Mouse (Mus musculus) lung, embryonic 14.5 days (tissue): ENCODE data around the gene Gm45808. TPM values are rescaled to one million over a fixed set of nuclear protein-coding genes. Genes with fewer than 3 reads are reported as not detected.
"Not testable (repeated sequence)": the region's sequence is repeated elsewhere in the genome, so short reads cannot be mapped to it uniquely, and the experiment has no call there.

Source experiments
- ATAC-seq: fragments of 200-750 bp; cut with Nextera tagmentation; 2 replicates; pipeline ENCODE4 v1.8.0; 2017; ENCODE audit warnings: mild to moderate bottlenecking, moderate TSS enrichment, moderate library complexity; ENCODE audit not compliant: insufficient read depth
- DNase-seq: peaks from one replicate; pipeline ENCODE4 v3.0.0-alpha.2; 2015
- H3K27ac ChIP-seq: fragments of 300-500 bp; sonication (generic); 2 replicates; pipeline ENCODE4 v1.5.1; 2014; ENCODE audit warnings: low read depth, mild to moderate bottlenecking, moderate library complexity
- H3K27me3 ChIP-seq: fragments of 300-500 bp; sonication (generic); 2 replicates; pipeline ENCODE4 v1.6.1; 2014; ENCODE audit warnings: low read length, control low read depth; ENCODE audit not compliant: insufficient read depth
- H3K36me3 ChIP-seq: fragments of 300-500 bp; sonication (generic); 2 replicates; pipeline ENCODE4 v1.6.1; 2014; ENCODE audit warnings: control low read depth; ENCODE audit not compliant: insufficient read depth
- H3K4me1 ChIP-seq: fragments of 300-500 bp; sonication (generic); 2 replicates; pipeline ENCODE4 v1.6.1; 2014; ENCODE audit warnings: antibody characterized with exemption, control low read depth; ENCODE audit not compliant: insufficient read depth
- H3K4me2 ChIP-seq: fragments of 300-500 bp; sonication (generic); 2 replicates; pipeline ENCODE4 v1.6.1; 2014; ENCODE audit warnings: mild to moderate bottlenecking
- H3K4me3 ChIP-seq: fragments of 300-500 bp; sonication (generic); 2 replicates; pipeline ENCODE4 v1.5.1; 2014; ENCODE audit warnings: low read depth, low read length
- H3K9ac ChIP-seq: fragments of 300-500 bp; sonication (generic); 2 replicates; pipeline ENCODE4 v1.6.1; 2014
- H3K9me3 ChIP-seq: fragments of 300-500 bp; sonication (generic); 2 replicates; pipeline ENCODE4 v1.6.1; 2016; ENCODE audit warnings: low read depth, low read length, control low read depth
- CTCF ChIP-seq: IDR thresholded peaks from 2 replicates; pipeline ENCODE4 v1.5.1; 2016; ENCODE audit warnings: antibody characterized with exemption, low read depth
- WGBS: fragments of 180-500 bp; shearing (Covaris S2); extraction: QIAGEN DNeasy Blood & Tissue Kit; methylation state at CpG from one replicate; pipeline ENCODE4 v1.1.7; 2014; 5-methylcytosine and 5-hydroxymethylcytosine counted together
- polyA plus RNA-seq: library from polyadenylated mRNA; unstranded; fragments of >200 nt; fragmentation: Nextera tagmentation; extraction: Ambion mirVana; gene quantifications from 2 replicates; pipeline ENCODE4 v1.2.1, GENCODE M21; 2014

Gm45808 gene
- polyA plus RNA-seq, 1 experiment from 2014 or later: not detected

- Histone ChIP-seq H3K27ac (no peak overlapping the region), H3K9ac (no peak overlapping the region), H3K9me3 (no peaks in the 10 kb centered on the region), H3K36me3 (no peaks in the 10 kb centered on the region), H3K4me2 (no peak overlapping the region), H3K4me3 (no peak overlapping the region), H3K27me3 (no peaks in the 10 kb centered on the region), H3K4me1 (no peaks in the 10 kb centered on the region)
- TF ChIP-seq CTCF: no peak
- no peak for ATAC-seq
- WGBS: 83% methylated on average over 1 of the region's 1 CpGs
- no peak for DNase-seq
Observed at GRCm38 (mm10) chr7:45482166-45482565, 4.4 kb downstream of the Gm45808 start.

- Histone ChIP-seq H3K36me3 (no peaks in the 10 kb centered on the region), H3K9me3 (no peaks in the 10 kb centered on the region), H3K27ac (no peak within 1 kb of the TSS), H3K27me3 (no peaks in the 10 kb centered on the region), H3K4me3 (no peak within 1 kb of the TSS), H3K9ac (no peak within 1 kb of the TSS), H3K4me2 (no peak within 1 kb of the TSS), H3K4me1 (no peaks in the 10 kb centered on the region)
- WGBS: 57% methylated on average over 15 of the region's 15 CpGs
- peak; percentile 78 for DNase-seq
- peak; percentile 62 for ATAC-seq
- no peak for TF ChIP-seq CTCF
Observed at GRCm38 (mm10) chr7:45481374-45481927, 5.2 kb downstream of the Gm45808 start, which contains the start of gene Tulp2. Gene Tulp2 (plus strand): TSS chr7:45481877.

GRCm38 (mm10) chr7:45480310-45480709, 6.3 kb downstream of the Gm45808 start:
- not testable (repeated sequence) for H3K27me3 ChIP-seq, H3K4me2 ChIP-seq, H3K9ac ChIP-seq, H3K9me3 ChIP-seq, H3K4me1 ChIP-seq, H3K27ac ChIP-seq, H3K4me3 ChIP-seq, DNase-seq, H3K36me3 ChIP-seq, ATAC-seq
- WGBS: 66% methylated on average over 3 of the region's 4 CpGs

GRCm38 (mm10) chr7:45478774-45479173, 7.8 kb downstream of the Gm45808 start:
- Histone ChIP-seq H3K9me3 (no peaks in the 10 kb centered on the region), H3K4me3 (no peak overlapping the region), H3K9ac (no peak overlapping the region), H3K27ac (no peak overlapping the region), H3K4me1 (no peaks in the 10 kb centered on the region), H3K36me3 (no peaks in the 10 kb centered on the region), H3K27me3 (no peaks in the 10 kb centered on the region), H3K4me2 (no peak overlapping the region)
- WGBS: 93% methylated on average over 7 of the region's 7 CpGs
- DNase-seq (no peak), ATAC-seq (no peak)
- TF ChIP-seq CTCF: no peak

- H3K9ac ChIP-seq: no peak overlapping the region
- WGBS: 8% methylated on average over 3 of the region's 3 CpGs
- peak; percentile 84 for DNase-seq
- no peaks in the 10 kb centered on the region for H3K9me3 ChIP-seq
- no peak for ATAC-seq
- H3K4me1 ChIP-seq: no peaks in the 10 kb centered on the region
- no peak overlapping the region for H3K27ac ChIP-seq
- H3K36me3 ChIP-seq: no peaks in the 10 kb centered on the region
- H3K27me3 ChIP-seq: no peaks in the 10 kb centered on the region
- no peak overlapping the region for H3K4me2 ChIP-seq
- no peak overlapping the region for H3K4me3 ChIP-seq
- TF ChIP-seq CTCF: peak; percentile 73
Observed at GRCm38 (mm10) chr7:45477003-45477402, 9.6 kb downstream of the Gm45808 start.

- H3K36me3 ChIP-seq: no peaks in the 10 kb centered on the region
- no peak overlapping the region for H3K4me3 ChIP-seq
- ATAC-seq: no peak
- H3K9me3 ChIP-seq: no peaks in the 10 kb centered on the region
- DNase-seq: no peak
- no peaks in the 10 kb centered on the region for H3K4me1 ChIP-seq
- no peak for TF ChIP-seq CTCF
- WGBS: 49% methylated on average over 1 of the region's 1 CpGs
- H3K4me2 ChIP-seq: no peak overlapping the region
- no peak overlapping the region for H3K9ac ChIP-seq
- no peaks in the 10 kb centered on the region for H3K27me3 ChIP-seq
- no peak overlapping the region for H3K27ac ChIP-seq
Observed at GRCm38 (mm10) chr7:45476453-45476852, 10.2 kb downstream of the Gm45808 start.

GRCm38 (mm10) chr7:45475291-45475969, 11.2 kb downstream of the Gm45808 start:
- Histone ChIP-seq H3K27me3 (no peaks in the 10 kb centered on the region), H3K4me2 (peak overlapping the region; percentile 50), H3K9me3 (no peaks in the 10 kb centered on the region), H3K4me1 (no peaks in the 10 kb centered on the region), H3K4me3 (peak overlapping the region; percentile 14; the same call in 1 of the 2 replicates), H3K36me3 (no peaks in the 10 kb centered on the region), H3K9ac (peak overlapping the region; percentile 21; the same call in 1 of the 2 replicates), H3K27ac (no peak overlapping the region)
- 53% methylated on average over 16 of the region's 16 CpGs for WGBS
- TF ChIP-seq CTCF: no peak
- DNase-seq (peak; percentile 59), ATAC-seq (peak; percentile 5; the same call in 1 of the 2 replicates)
